Mouse (Mus musculus) megakaryocyte, adult 5-6 weeks (primary cell): ENCODE measurements around the gene Shank3. TPM values are rescaled to one million over a fixed set of nuclear protein-coding genes. Genes with fewer than 3 reads are reported as not detected.

Experiments
- total RNA-seq, 2 experiments: library from RNA; stranded (forward) in 1 of 2; stranded (reverse) in 1 of 2; fragments of 153-499, 151-499 nt in 1 of 2; fragments of 221-1000, 200-1000 nt in 1 of 2; gene quantifications; 2 replicates each; pipeline versions ENCODE4 v1.2.3 to v1.2.4; 2015 to 2017

The Shank3 gene
- total RNA-seq, 2 experiments from 2014 or later = 0.09 TPM; not detected in 1

Other genes with a start within 250 kb of the Shank3 start
- 109 and 120 TPM in 2 replicates for gene Sbf1, start 184.3 kb upstream of the Shank3 start, total RNA-seq (2015)
- gene Sbf1, start 184.3 kb upstream of the Shank3 start, total RNA-seq (2017) = 40.6 and 53.5 TPM in 2 replicates
- gene Adm2, start 176.9 kb upstream of the Shank3 start, total RNA-seq (2015) = 0.16 TPM in 1 of 2 replicates, not detected in the other
- gene Adm2, start 176.9 kb upstream of the Shank3 start, total RNA-seq (2017) = not detected in 2 replicates
- not detected in 2 replicates for gene Miox, start 165.2 kb upstream of the Shank3 start, total RNA-seq (2015)
- gene Miox, start 165.2 kb upstream of the Shank3 start, total RNA-seq (2017) = 0.99 and 1.0 TPM in 2 replicates
- gene Lmf2, start 144.0 kb upstream of the Shank3 start, total RNA-seq (2015) = 31.0 and 31.8 TPM in 2 replicates
- gene Lmf2, start 144.0 kb upstream of the Shank3 start, total RNA-seq (2017) = 28.7 and 31.6 TPM in 2 replicates
- gene Ncaph2, start 143.9 kb upstream of the Shank3 start, total RNA-seq (2015) = 89.5 and 98.1 TPM in 2 replicates
- gene Ncaph2, start 143.9 kb upstream of the Shank3 start, total RNA-seq (2017) = 86.6 and 92.0 TPM in 2 replicates
- gene Sco2, start 125.8 kb upstream of the Shank3 start, total RNA-seq (2015) = 7.3 and 10.4 TPM in 2 replicates
- gene Sco2, start 125.8 kb upstream of the Shank3 start, total RNA-seq (2017) = 3.4 and 5.7 TPM in 2 replicates
- gene Tymp, start 122.6 kb upstream of the Shank3 start, total RNA-seq (2015) = not detected in 2 replicates
- 0.07 and 0.12 TPM in 2 replicates for gene Tymp, start 122.6 kb upstream of the Shank3 start, total RNA-seq (2017)
- gene Odf3b, start 120.3 kb upstream of the Shank3 start, total RNA-seq (2015) = not detected in 2 replicates
- not detected in 2 replicates for gene Odf3b, start 120.3 kb upstream of the Shank3 start, total RNA-seq (2017)
- gene Klhdc7b, start 114.7 kb upstream of the Shank3 start, total RNA-seq (2015) = not detected in 2 replicates
- gene Klhdc7b, start 114.7 kb upstream of the Shank3 start, total RNA-seq (2017) = not detected in 2 replicates
- not detected in 2 replicates for gene Syce3, start 89.1 kb upstream of the Shank3 start, total RNA-seq (2015)
- gene Syce3, start 89.1 kb upstream of the Shank3 start, total RNA-seq (2017) = not detected in 2 replicates
- gene Cpt1b, start 73.8 kb upstream of the Shank3 start, total RNA-seq (2015) = 0.82 and 1.3 TPM in 2 replicates
- 0.61 and 0.88 TPM in 2 replicates for gene Cpt1b, start 73.8 kb upstream of the Shank3 start, total RNA-seq (2017)
- gene C730034F03Rik, start 70.0 kb upstream of the Shank3 start, total RNA-seq (2015) = 1.8 and 2.1 TPM in 2 replicates
- 7.6 and 9.2 TPM in 2 replicates for gene C730034F03Rik, start 70.0 kb upstream of the Shank3 start, total RNA-seq (2017)
- gene Gm44502, start 69.9 kb upstream of the Shank3 start, total RNA-seq (2015) = not detected in 2 replicates
- 0.26 and 0.45 TPM in 2 replicates for gene Gm44502, start 69.9 kb upstream of the Shank3 start, total RNA-seq (2017)
- 68.2 and 74.9 TPM in 2 replicates for gene Chkb, start 69.7 kb upstream of the Shank3 start, total RNA-seq (2015)
- 28.6 and 29.3 TPM in 2 replicates for gene Chkb, start 69.7 kb upstream of the Shank3 start, total RNA-seq (2017)
- not detected in 2 replicates for gene Mapk8ip2, start 45.7 kb upstream of the Shank3 start, total RNA-seq (2015)
- not detected in 2 replicates for gene Mapk8ip2, start 45.7 kb upstream of the Shank3 start, total RNA-seq (2017)
- 9.2 and 10.1 TPM in 2 replicates for gene Arsa, start 22.2 kb upstream of the Shank3 start, total RNA-seq (2015)
- gene Arsa, start 22.2 kb upstream of the Shank3 start, total RNA-seq (2017) = 11.1 and 14.1 TPM in 2 replicates
- gene Acr, start 68.7 kb downstream of the Shank3 start, total RNA-seq (2015) = not detected in 2 replicates
- not detected in 2 replicates for gene Acr, start 68.7 kb downstream of the Shank3 start, total RNA-seq (2017)
- 2.7 and 5.0 TPM in 2 replicates for gene Rabl2, start 92.3 kb downstream of the Shank3 start, total RNA-seq (2015)
- 1.1 and 1.6 TPM in 2 replicates for gene Rabl2, start 92.3 kb downstream of the Shank3 start, total RNA-seq (2017)